Mouse (Mus musculus): ENCODE data around the gene Hsd17b6.

The Hsd17b6 gene

GRCm38 (mm10) chr10:128005479-128005878, 1.9 kb downstream of the Hsd17b6 start:
- no peak for DNase-seq (ENCODE audit: low read depth)

DNA sequence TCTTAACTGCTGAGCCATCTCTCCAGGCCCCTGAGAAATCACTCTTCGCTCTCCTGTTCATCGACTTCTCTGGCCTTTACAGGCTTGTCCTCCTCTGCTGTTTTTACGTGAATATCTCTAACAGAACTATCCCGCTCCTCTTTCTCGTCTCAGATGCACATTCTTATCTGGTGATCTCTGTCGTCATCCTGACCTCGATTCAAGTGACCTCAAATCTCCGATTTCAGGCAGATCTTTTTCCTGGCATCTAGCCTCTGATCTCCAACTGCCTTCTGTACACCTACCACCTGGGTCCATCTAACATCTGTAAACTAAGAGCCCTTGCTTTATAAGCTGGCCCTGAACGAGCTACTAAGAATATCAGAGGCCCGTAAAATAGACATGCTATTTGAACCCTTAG, 2.5 kb downstream of the Hsd17b6 start:
- no peak for DNase-seq (ENCODE audit: low read depth)

- no peak for DNase-seq (ENCODE audit: low read depth)
These were observed 4.1 kb downstream of the Hsd17b6 start for GRCm38 (mm10) chr10:128003281-128003801.

- DNase-seq (ENCODE audit: low read depth) = no peak
These were observed 9.2 kb downstream of the Hsd17b6 start for GRCm38 (mm10) chr10:127998260-127998659.

- no peak for DNase-seq (ENCODE audit: low read depth)
These were observed 10.7 kb downstream of the Hsd17b6 start for GRCm38 (mm10) chr10:127996690-127997089.

GRCm38 (mm10) chr10:127985601-127986000, 21.8 kb downstream of the Hsd17b6 start:
- no peak for DNase-seq (ENCODE audit: low read depth)

DNA sequence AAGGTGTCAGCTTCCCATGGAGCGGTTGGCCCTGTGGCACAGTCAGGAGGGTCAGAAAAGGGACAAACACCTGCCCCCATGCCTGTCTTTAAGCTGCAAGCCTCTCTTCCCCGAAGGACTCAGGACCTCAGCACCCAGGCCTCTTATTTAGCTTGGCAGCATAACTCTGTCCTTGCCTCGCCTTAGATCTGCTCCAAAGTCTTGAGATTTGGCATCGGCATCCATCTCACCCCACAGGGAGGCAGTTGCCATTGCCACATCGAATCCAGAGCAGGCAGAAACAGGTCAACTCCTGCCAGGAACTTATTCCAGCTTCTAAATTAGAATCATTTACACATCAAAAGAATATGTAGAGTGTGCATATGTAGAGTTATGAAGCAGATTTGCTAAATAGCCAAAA, 22.8 kb downstream of the Hsd17b6 start:
- DNase-seq (ENCODE audit: low read depth) = no peak

- DNase-seq (ENCODE audit: low read depth) = no peak
These were observed 31.9 kb downstream of the Hsd17b6 start for GRCm38 (mm10) chr10:127975503-127975902.

DNA sequence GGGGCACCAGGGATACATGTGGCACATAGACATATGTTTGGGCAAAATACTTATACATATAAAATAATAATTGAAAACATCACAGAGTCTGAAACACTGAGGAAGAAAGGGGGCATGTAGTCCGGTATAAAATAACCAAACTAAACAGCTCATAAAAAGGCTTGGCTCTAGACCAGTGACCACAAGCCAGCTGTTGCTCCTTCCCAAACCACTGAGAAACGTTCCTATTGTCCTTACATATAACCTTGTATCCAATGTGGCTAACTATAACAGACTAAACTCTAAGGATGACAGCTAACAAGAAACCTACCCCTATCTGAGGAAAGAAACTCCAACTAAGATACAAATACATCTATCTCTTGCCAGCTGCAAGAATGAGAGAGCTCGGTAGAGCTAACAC, 33.3 kb downstream of the Hsd17b6 start:
- no peak for DNase-seq (ENCODE audit: low read depth)

DNA sequence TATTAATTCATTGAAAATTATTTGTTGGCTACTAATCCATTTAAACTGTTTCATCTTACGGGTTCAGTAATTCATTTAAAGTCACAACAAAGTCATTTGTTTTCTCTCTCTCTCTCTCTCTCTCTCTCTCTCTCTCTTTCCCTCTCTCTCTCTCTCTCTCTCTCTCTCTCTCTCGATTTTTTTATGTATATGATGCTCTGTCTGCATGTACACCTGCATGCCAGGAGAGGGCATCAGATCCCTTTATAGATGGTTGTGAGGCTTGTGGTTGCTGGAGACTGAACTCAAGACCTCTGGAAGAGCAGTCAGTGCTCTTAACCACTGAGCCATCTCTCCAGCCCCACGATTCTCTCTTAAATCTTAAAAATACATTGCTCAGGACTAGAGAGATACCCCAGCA, 36.3 kb downstream of the Hsd17b6 start:
- no peak for DNase-seq (ENCODE audit: low read depth)

DNA sequence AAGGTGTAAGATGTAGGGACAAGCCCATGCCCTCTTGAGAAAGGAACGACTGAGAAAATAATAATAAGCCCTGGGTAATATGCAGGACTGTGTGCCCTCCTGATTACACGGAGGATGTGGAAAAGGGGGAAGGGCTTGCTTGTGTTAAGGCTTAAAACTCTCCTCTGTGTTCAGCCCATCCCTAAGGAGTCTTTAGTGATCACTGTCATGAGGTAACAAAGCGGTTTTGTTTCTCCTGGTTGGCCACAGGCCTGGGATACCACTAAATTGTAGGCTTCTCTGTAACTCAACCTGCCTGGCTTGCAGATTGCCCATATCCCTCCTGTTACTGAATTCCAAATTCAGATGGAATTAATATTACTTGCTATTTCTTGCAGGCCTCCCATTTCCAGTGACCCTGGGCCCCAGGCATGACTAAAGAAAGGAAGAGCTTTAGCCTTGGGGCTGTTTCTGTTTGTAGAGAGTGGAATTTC, 37.0 kb downstream of the Hsd17b6 start:
- DNase-seq (ENCODE audit: low read depth) = no peak

DNA sequence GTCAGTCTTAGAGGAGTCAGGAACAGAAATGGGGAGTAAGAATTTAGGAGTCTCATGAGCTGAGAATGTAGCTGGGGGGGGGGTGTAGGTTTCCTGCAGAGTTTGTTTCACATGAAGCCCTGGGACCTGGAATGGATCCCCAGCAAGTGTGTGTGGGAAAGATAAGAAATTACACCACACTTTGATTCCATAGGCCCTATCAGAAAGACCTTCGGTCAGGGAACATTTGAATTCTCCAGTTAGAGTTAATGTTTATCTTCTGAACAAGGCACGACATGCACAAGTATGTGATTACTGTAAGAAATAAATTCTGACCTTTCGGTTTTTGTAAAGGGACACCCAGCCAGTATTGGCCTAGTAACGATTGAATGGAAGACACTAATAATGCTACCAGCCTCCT, 37.6 kb downstream of the Hsd17b6 start:
- DNase-seq (ENCODE audit: low read depth) = peak; percentile 14

DNA sequence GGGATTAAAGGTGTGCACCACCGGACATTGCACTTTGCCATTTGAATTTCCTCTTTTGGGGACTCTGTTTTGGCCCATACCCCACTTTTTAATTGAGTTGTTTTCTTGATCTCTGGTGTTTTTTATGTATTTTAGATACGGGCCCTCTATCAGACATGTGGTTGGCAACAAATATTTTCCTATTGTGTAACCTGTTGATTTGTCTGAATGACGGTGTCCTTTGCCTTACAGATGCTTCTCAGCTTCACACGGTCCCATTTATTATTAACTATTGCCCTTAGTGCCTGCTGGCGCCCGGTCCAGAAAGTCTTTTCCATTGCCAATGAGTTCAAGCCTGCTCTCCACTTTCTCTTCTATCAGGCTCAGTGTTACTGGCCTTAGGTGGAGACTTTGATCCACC, 40.9 kb downstream of the Hsd17b6 start:
- no peak for DNase-seq (ENCODE audit: low read depth)

- no peak for DNase-seq (ENCODE audit: low read depth)
These were observed 43.4 kb downstream of the Hsd17b6 start for GRCm38 (mm10) chr10:127964004-127964403.

GRCm38 (mm10) chr10:127962451-127962850, 45.0 kb downstream of the Hsd17b6 start:
- no peak for DNase-seq (ENCODE audit: low read depth)

DNA sequence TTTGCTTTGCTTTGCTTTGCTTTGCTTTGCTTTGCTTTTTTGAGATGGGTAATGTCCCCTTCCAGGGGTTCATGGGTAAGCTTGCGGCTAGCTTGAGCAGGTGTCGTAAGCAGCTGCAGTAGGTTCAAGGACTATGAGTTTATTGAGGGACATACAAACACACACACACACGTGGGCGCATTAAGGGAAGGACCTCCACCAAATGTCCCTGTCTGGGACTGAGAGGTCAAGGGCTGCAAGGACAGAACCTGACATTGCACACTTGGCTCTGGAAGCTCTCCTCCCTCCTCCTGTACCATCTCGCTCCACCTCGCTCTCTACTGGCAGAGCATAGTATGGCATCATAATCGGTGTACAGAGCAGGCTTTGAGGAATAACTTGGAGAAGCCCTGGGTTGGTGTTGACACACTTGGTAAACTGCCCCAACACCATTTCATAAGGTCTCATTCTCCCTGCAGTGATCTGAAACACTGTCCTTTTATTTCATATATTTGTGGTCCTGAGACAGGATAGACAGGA, 48.2 kb downstream of the Hsd17b6 start:
- DNase-seq (ENCODE audit: low read depth) = no peak

DNA sequence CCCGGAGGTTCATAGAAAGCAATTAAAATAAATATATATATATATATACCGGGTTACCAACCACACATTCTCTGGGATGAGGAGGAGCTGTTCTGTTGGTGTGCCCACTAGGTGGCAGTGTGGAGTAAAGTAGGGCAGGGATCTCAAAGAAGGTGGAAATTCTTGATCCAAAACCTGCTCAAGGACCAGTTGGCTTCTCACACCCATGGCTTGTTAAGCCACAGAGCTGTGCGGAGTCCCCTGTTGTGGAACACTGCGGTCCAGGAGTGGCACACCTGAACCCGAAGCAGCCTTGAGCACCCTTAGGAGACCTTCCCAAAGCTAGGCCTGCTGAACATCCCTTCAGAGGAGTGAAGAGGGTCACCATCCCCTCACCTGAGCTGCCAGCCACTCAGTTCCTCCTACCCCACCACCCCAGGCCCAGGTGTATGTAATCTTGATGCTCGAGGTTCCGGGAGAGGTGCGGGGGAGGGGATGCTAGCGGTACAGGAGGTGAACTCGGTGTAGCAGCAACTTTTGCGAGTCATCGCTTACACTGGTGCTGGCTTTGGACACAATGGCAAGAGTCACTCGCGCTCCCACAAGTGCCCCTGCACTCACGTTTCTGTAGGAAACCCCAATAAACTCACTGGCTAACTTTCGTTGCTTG, 51.1 kb downstream of the Hsd17b6 start:
- DNase-seq (ENCODE audit: low read depth) = peak; percentile 38

DNA sequence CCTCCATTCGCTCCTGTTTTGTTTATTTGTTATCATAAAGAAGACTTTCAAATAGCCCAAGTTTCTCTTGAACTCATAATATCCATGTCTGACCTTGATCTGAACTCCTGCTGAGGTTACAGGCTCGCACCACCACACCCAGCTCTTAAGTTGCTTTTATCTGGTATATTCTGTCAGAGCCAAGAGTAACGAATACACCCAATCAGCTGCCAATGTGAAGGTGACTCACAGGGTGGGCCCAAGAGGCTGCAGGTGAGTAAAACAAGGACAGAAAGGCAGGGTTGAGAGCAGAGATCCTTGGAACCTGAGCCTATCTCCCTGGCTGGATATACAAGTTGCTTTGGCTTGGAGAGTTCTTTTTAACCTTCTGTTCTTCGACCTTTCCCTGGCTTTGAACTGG, 52.4 kb downstream of the Hsd17b6 start:
- DNase-seq (ENCODE audit: low read depth) = no peak

- no peak for DNase-seq (ENCODE audit: low read depth)
These were observed 55.6 kb downstream of the Hsd17b6 start for GRCm38 (mm10) chr10:127951821-127952220.

GRCm38 (mm10) chr10:127951390-127951789, 56.0 kb downstream of the Hsd17b6 start:
- DNase-seq (ENCODE audit: low read depth) = no peak

- no peak for DNase-seq (ENCODE audit: low read depth)
These were observed 57.7 kb downstream of the Hsd17b6 start for GRCm38 (mm10) chr10:127949596-127950130.

- DNase-seq (ENCODE audit: low read depth) = peak; percentile 39
These were observed 61.9 kb downstream of the Hsd17b6 start for GRCm38 (mm10) chr10:127945432-127946064.
